Mouse (Mus musculus) ES-E14 (cell line): ENCODE measurements around the gene Map6d1. TPM values are rescaled to one million over a fixed set of nuclear protein-coding genes. Genes with fewer than 3 reads are reported as not detected.

Experiments used
- DNase-seq: peaks from one replicate; pipeline ENCODE4 v3.0.0-alpha.2; 2013; ENCODE audit warnings: low read depth, low spot score
- H3K27ac ChIP-seq: 2 replicates; pipeline ENCODE4 v1.5.1; 2012; ENCODE audit warnings: low read depth, mild to moderate bottlenecking, low read length, moderate library complexity, mixed read lengths; ENCODE audit not compliant: poor library complexity, insufficient read depth, severe bottlenecking
- H3K36me3 ChIP-seq: 2 replicates; pipeline ENCODE4 v1.6.1; 2012; ENCODE audit warnings: mild to moderate bottlenecking, low read length, moderate library complexity, mixed read lengths; ENCODE audit not compliant: control insufficient read depth, poor library complexity, insufficient read depth, severe bottlenecking
- H3K4me1 ChIP-seq, 2 experiments: fragments of 150-350 bp in 1 of 2; sonication (generic) in 1 of 2; 2 replicates each; pipeline ENCODE4 v1.6.1; 2012; ENCODE audit warnings: low read length in 2 of 2, mild to moderate bottlenecking in 1 of 2, mixed read lengths in 1 of 2; ENCODE audit not compliant: control insufficient read depth in 2 of 2, insufficient read depth in 2 of 2, poor library complexity in 1 of 2
- H3K4me3 ChIP-seq, 2 experiments: fragments of 150-350 bp in 1 of 2; sonication (generic) in 1 of 2; 2 replicates each; pipeline ENCODE4 v1.5.1; 2012; ENCODE audit warnings: low read length in 2 of 2, low read depth in 1 of 2, mild to moderate bottlenecking in 1 of 2, mixed read lengths in 1 of 2; ENCODE audit not compliant: insufficient read depth in 1 of 2, poor library complexity in 1 of 2, severe bottlenecking in 1 of 2
- H3K9ac ChIP-seq: 2 replicates; pipeline ENCODE4 v1.6.1; 2012; ENCODE audit warnings: low read depth, mild to moderate bottlenecking, low read length, mixed read lengths; ENCODE audit not compliant: poor library complexity, insufficient read depth, severe bottlenecking
- H3K9me3 ChIP-seq: fragments of 150-350 bp; sonication (generic); 2 replicates; pipeline ENCODE4 v1.6.1; 2012; ENCODE audit warnings: low read depth, mild to moderate bottlenecking, low read length; ENCODE audit not compliant: control insufficient read depth, insufficient read depth
- CHD2 ChIP-seq: IDR thresholded peaks from 2 replicates; pipeline ENCODE4 v1.6.1; 2014; ENCODE audit warnings: mild to moderate bottlenecking, low read depth, low read length, inconsistent platforms
- HCFC1 ChIP-seq: IDR thresholded peaks from 2 replicates; pipeline ENCODE4 v1.6.1; 2012; ENCODE audit warnings: low read length, inconsistent platforms, borderline replicate concordance; ENCODE audit not compliant: insufficient read depth
- MAFK ChIP-seq: IDR thresholded peaks from 2 replicates; pipeline ENCODE4 v1.6.1; 2014; ENCODE audit warnings: mild to moderate bottlenecking, low read depth, low read length, inconsistent platforms; ENCODE audit not compliant: insufficient read depth
- ZC3H11A ChIP-seq: IDR thresholded peaks from 2 replicates; pipeline ENCODE4 v1.6.1; 2012; ENCODE audit warnings: low read depth, mild to moderate bottlenecking, inconsistent platforms, low read length, borderline replicate concordance
- ZNF384 ChIP-seq: IDR thresholded peaks from 2 replicates; pipeline ENCODE4 v1.6.1; 2012; ENCODE audit warnings: low read depth, low read length, inconsistent platforms
- in situ Hi-C, 2 experiments: fragments of 600-800 bp; cut with MboI; formaldehyde crosslinking; loops; one replicate each; pipeline ENCODE4 v1.15.1; 2025; ENCODE audit warnings: low sequenced_read_pairs in 2 of 2, inconsistent platforms in 1 of 2; ENCODE audit not compliant: unreplicated experiment in 2 of 2
- total RNA-seq: library from RNA; depleted of rRNA; stranded (reverse); fragments of 300-350 nt; gene quantifications from 2 replicates; pipeline ENCODE4 v1.2.3, GENCODE M21; 2012

The Map6d1 gene
- total RNA-seq, 1 experiment = 0.62 TPM

DNA sequence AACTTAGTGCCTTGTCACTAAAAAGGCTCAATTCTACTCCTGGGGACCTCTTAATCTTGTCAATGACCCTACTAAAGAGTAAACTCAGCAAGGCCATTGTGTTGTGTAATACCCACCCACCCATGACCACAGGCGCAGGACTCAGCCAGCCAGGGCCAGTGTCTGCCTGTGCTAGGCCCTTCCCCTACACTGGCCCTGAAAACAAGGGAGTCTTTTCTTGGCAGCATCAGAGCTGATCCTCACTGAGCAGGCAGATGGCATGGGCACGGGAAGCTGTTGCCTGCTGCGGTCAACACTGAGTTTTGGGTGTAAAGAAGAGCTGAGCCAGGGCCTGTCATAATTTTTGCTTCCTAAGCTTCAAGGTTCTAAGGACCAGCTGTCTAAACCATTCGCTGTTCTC, 3.7 kb downstream of the Map6d1 start:
- no peak for DNase-seq
- H3K4me1 ChIP-seq = no peaks in the 10 kb centered on the region; a peak in 1 of 4 replicates
- H3K9me3 ChIP-seq = no peaks in the 10 kb centered on the region
- no peak for TF ChIP-seq MAFK
- no peak for TF ChIP-seq ZC3H11A
- no peak for TF ChIP-seq CHD2
- TF ChIP-seq HCFC1 = no peak
- TF ChIP-seq ZNF384 = no peak
- no peaks in the 10 kb centered on the region for H3K36me3 ChIP-seq
- H3K27ac ChIP-seq = no peak overlapping the region
- no peak overlapping the region for H3K4me3 ChIP-seq
- no peak overlapping the region for H3K9ac ChIP-seq
- in situ Hi-C loops = no loop called here

DNA sequence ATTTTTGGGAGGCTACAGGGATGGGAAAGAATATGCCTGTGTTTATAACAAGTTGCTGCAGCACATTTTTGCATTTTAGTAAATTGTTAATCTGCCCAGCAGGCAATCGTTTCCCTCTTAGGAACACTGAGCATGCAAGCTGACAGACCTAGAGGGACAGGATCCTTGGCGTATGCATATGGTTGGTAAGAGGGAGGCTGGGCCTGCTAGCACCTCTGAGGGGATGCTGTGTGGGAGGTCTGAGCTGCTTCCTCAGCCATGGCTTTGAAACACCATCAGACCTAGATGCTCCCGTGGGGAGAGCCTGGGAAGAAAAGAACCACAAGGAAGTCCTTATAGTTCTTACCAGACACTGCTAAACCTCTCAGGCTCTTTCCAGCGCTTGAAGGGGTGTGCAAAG, 6.8 kb downstream of the Map6d1 start:
- H3K9me3 ChIP-seq = no peaks in the 10 kb centered on the region
- in situ Hi-C loops = no loop called here
- H3K27ac ChIP-seq = no peak overlapping the region
- H3K9ac ChIP-seq = no peak overlapping the region
- no peaks in the 10 kb centered on the region for H3K4me1 ChIP-seq
- TF ChIP-seq ZNF384 (no peak), ZC3H11A (no peak), CHD2 (no peak), MAFK (no peak), HCFC1 (no peak)
- peaks cover 17% of the 10 kb centered on the region for H3K36me3 ChIP-seq
- DNase-seq = no peak
- H3K4me3 ChIP-seq = no peak overlapping the region

DNA sequence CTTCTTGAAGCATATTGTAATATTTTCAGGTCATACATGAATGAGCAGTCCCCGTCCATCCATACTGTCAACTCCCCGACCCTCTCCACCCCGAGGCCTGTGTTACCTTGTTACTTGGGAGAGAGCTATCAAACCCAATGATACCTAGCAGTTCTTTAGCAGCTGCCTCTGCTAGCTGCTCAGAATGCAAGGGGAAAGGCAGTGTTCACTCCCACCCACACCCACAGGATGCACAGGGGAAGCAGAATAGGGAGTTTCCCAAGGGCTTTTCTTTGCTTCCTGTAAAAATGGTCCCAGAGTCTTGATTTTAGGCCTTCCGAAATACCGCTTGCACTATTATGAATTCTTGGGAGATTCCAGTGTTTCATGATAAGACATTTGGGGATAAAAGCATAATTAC, 13.0 kb downstream of the Map6d1 start:
- no peak for TF ChIP-seq ZC3H11A
- no peak for TF ChIP-seq ZNF384
- TF ChIP-seq CHD2 = no peak
- TF ChIP-seq MAFK = no peak
- no peak for TF ChIP-seq HCFC1
- in situ Hi-C loops = no loop called here
- Histone ChIP-seq H3K4me1 (peaks cover 0 to 2% of the 10 kb centered on the region in 2 experiments; a peak in 1 of 4 replicates), H3K36me3 (peaks cover 38% of the 10 kb centered on the region), H3K9me3 (no peaks in the 10 kb centered on the region), H3K27ac (no peak overlapping the region), H3K9ac (no peak overlapping the region), H3K4me3 (no peak overlapping the region)
- DNase-seq = no peak

- in situ Hi-C loops = no loop called here
- Histone ChIP-seq H3K27ac (no peak overlapping the region), H3K4me3 (no peak overlapping the region), H3K36me3 (peaks cover 43% of the 10 kb centered on the region), H3K9ac (no peak overlapping the region), H3K9me3 (no peaks in the 10 kb centered on the region), H3K4me1 (peaks cover 0 to 2% of the 10 kb centered on the region in 2 experiments; a peak in 1 of 4 replicates)
- DNase-seq = no peak
- no peak for TF ChIP-seq ZNF384
- no peak for TF ChIP-seq ZC3H11A
- no peak for TF ChIP-seq HCFC1
- no peak for TF ChIP-seq MAFK
- TF ChIP-seq CHD2 = no peak
These were observed 13.7 kb downstream of the Map6d1 start for GRCm38 (mm10) chr16:20227504-20227903.

DNA sequence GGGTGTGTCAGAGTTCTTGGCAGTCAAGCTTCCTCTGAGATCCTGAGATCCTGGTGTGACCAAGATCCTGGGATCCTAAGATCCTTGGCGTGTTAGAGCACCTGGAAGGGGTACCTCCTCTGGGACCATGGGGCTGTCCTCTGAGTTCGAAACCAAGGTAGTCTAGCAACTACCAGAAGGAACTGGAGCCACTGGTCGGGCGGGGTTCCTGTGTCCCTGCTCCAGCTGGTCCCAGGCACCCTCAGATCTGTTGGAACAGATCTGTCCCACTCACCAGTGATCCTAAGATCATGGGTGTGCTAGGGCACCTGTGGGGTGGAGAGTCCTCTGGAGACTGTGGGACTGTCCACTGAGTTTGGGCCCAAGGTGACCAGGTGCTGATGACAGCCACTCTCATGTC, 14.5 kb downstream of the Map6d1 start:
- Histone ChIP-seq H3K27ac (peak overlapping the region; percentile 1; the same call in 1 of the 2 replicates), H3K4me3 (no peak overlapping the region), H3K36me3 (peaks cover 48% of the 10 kb centered on the region), H3K9ac (no peak overlapping the region), H3K4me1 (peaks cover 0 to 2% of the 10 kb centered on the region in 2 experiments; a peak in 1 of 4 replicates), H3K9me3 (no peaks in the 10 kb centered on the region)
- TF ChIP-seq HCFC1 = no peak
- no peak for TF ChIP-seq ZNF384
- no peak for TF ChIP-seq CHD2
- no peak for TF ChIP-seq ZC3H11A
- TF ChIP-seq MAFK = no peak
- in situ Hi-C loops = no loop called here
- no peak for DNase-seq
